Mouse (Mus musculus) kidney, embryonic 15.5 days (tissue): ENCODE results near the gene Kifc3. TPM values are rescaled to one million over a fixed set of nuclear protein-coding genes. Genes with fewer than 3 reads are reported as not detected.
"Not testable (repeated sequence)": the region's sequence is repeated elsewhere in the genome, so short reads cannot be mapped to it uniquely, and the experiment has no call there.

Source experiments
- ATAC-seq: fragments of 200-750 bp; cut with Nextera tagmentation; replicated peaks from 2 replicates; pipeline ENCODE4 v1.8.0; 2017; ENCODE audit warnings: moderate TSS enrichment; ENCODE audit not compliant: low FRiP score
- H3K27ac ChIP-seq: fragments of 300-500 bp; sonication (generic); 2 replicates; pipeline ENCODE4 v1.5.1; 2015; ENCODE audit warnings: mild to moderate bottlenecking, inconsistent platforms
- H3K27me3 ChIP-seq: fragments of 300-500 bp; sonication (generic); 2 replicates; pipeline ENCODE4 v1.6.1; 2015; ENCODE audit warnings: inconsistent platforms
- H3K36me3 ChIP-seq: fragments of 300-500 bp; sonication (generic); 2 replicates; pipeline ENCODE4 v1.6.1; 2015; ENCODE audit warnings: inconsistent platforms
- H3K4me1 ChIP-seq: fragments of 300-500 bp; sonication (generic); 2 replicates; pipeline ENCODE4 v1.6.1; 2015; ENCODE audit warnings: inconsistent platforms
- H3K4me2 ChIP-seq: fragments of 300-500 bp; sonication (generic); 2 replicates; pipeline ENCODE4 v1.6.1; 2015; ENCODE audit warnings: moderate library complexity, mild to moderate bottlenecking, inconsistent platforms
- H3K4me3 ChIP-seq: fragments of 300-500 bp; sonication (generic); replicated peaks from 2 replicates; pipeline ENCODE4 v1.5.1; 2015; ENCODE audit warnings: mild to moderate bottlenecking, inconsistent platforms
- H3K9ac ChIP-seq: fragments of 300-500 bp; sonication (generic); 2 replicates; pipeline ENCODE4 v1.6.1; 2015; ENCODE audit warnings: mild to moderate bottlenecking, inconsistent platforms
- H3K9me3 ChIP-seq: fragments of 300-500 bp; sonication (generic); replicated peaks from 2 replicates; pipeline ENCODE4 v1.6.1; 2016; ENCODE audit warnings: inconsistent platforms
- WGBS: fragments of 180-500 bp; shearing (Covaris S2); methylation state at CpG from one replicate; pipeline ENCODE4 v1.1.7; 2015; ENCODE audit warnings: mixed read lengths; 5-methylcytosine and 5-hydroxymethylcytosine counted together
- polyA plus RNA-seq: library from polyadenylated mRNA; unstranded; fragments of >200 nt; fragmentation: Nextera tagmentation; extraction: Ambion mirVana; gene quantifications from 2 replicates; pipeline ENCODE4 v1.2.1, GENCODE M21; 2015

Gene Kifc3
- 28.7 and 28.8 TPM in 2 replicates for polyA plus RNA-seq

DNA sequence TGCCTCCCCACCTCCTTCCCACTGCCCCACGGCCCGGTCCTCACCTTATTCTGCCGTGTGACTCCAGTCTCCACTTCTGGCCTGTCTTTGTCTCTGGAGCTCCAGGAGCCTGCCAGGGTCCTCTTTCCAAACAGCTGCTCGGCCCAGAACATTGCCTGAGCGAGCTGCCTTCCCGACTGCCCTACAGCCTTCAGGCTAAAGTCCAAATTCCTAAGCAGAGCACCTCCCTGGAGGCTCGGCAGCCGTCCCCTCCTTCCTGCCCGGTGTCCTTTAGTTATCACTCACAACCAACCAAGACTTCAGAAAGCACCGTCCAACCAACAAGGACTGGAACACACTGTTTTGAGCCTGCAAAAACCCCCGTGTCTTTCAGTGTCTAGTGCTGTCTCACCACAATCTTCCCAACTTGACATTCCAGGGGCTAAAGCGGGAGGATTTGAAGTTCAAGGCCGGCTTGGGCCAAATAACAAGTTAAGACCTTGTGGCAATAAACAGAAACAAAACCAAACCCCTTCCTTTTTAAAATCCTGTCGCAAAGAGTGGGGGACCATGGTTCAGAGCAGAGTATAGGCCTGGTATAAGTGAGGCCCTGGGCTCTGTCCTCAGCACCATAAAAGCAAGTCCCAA, at the start of gene Kifc3:
Gene Kifc3 (minus strand): TSS at position 164 of the 627 bp plus-strand sequence.
- peak; percentile 67 for ATAC-seq
- peaks cover 14% of the 10 kb centered on the region; the same call in 1 of the 2 replicates for H3K4me1 ChIP-seq
- H3K27ac ChIP-seq, result no peak within 1 kb of the TSS
- H3K9me3 ChIP-seq, result no peaks in the 10 kb centered on the region
- H3K4me3 ChIP-seq, result no peak within 1 kb of the TSS
- 0 out of 2 replicates have a peak within 1 kb of the TSS, but pooled peaks have one; percentile 5 for H3K4me2 ChIP-seq
- no peaks in the 10 kb centered on the region for H3K36me3 ChIP-seq
- 62% methylated on average over 14 of the region's 14 CpGs for WGBS
- H3K27me3 ChIP-seq, result peaks cover 4% of the 10 kb centered on the region; the same call in 1 of the 2 replicates
- no peak within 1 kb of the TSS for H3K9ac ChIP-seq

DNA sequence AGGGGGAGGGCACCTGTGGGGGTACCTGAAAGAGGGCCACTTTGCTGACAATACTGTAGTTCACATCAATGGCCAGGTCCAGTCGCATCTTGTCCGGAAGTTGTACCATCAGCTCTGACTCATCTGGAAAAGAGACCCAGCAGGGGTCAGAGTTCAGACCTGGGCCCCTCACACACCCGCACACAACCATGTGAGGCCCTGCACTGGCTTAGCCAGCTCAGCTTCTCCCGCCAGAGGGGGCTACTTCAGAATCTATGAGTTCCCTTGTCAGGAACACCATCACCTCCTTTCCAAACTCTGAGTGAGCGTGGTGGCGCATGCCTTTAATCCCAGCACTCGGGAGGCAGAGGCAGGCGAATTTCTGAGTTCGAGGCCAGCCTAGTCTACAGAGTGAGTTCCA, 49.4 kb upstream of the Kifc3 start:
- no peaks in the 10 kb centered on the region for H3K27me3 ChIP-seq
- no peaks in the 10 kb centered on the region for H3K36me3 ChIP-seq
- H3K4me2 ChIP-seq, result no peak overlapping the region
- ATAC-seq, result no peak
- no peaks in the 10 kb centered on the region for H3K9me3 ChIP-seq
- H3K27ac ChIP-seq, result no peak overlapping the region
- no peak overlapping the region for H3K9ac ChIP-seq
- H3K4me1 ChIP-seq, result no peaks in the 10 kb centered on the region
- H3K4me3 ChIP-seq, result no peak overlapping the region
- WGBS, result 64% methylated on average over 9 of the region's 9 CpGs

- Histone ChIP-seq H3K27me3 (no peaks in the 10 kb centered on the region), H3K36me3 (no peaks in the 10 kb centered on the region), H3K4me3 (no peak overlapping the region), H3K9ac (no peak overlapping the region), H3K9me3 (no peaks in the 10 kb centered on the region), H3K4me1 (peaks cover 7% of the 10 kb centered on the region; the same call in 1 of the 2 replicates), H3K27ac (no peak overlapping the region), H3K4me2 (no peak overlapping the region)
- 55% methylated on average over 4 of the region's 4 CpGs for WGBS
- ATAC-seq, result no peak
Observed at GRCm38 (mm10) chr8:95249847-95250246, 47.2 kb upstream of the Kifc3 start.

- no peak overlapping the region for H3K4me2 ChIP-seq
- peaks cover 23% of the 10 kb centered on the region for H3K4me1 ChIP-seq
- no peaks in the 10 kb centered on the region for H3K27me3 ChIP-seq
- 79% methylated on average over 5 of the region's 5 CpGs for WGBS
- H3K27ac ChIP-seq, result no peak overlapping the region
- H3K36me3 ChIP-seq, result no peaks in the 10 kb centered on the region
- H3K9me3 ChIP-seq, result no peaks in the 10 kb centered on the region
- ATAC-seq, result no peak
- no peak overlapping the region for H3K9ac ChIP-seq
- no peak overlapping the region for H3K4me3 ChIP-seq
Observed at GRCm38 (mm10) chr8:95247277-95247676, 44.7 kb upstream of the Kifc3 start.

DNA sequence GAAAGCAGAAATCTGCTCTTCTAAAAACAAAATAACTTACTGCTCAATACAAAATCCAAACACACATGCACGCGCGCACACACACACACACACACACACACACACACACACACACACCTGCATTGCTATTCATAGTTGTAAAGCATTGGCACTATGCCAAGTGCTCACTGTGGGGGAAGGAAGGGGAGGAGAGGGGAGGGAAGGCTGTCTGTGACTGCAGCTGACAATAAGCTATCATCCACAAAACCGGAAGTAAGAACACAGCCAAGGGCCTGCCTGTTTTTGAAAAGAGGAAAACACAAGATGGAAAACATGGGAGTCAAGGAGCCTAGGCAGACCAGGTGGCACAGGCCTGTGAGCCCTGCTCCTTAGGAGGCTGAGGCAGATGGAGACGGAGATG, 42.6 kb upstream of the Kifc3 start:
- 69% methylated on average over 5 of the region's 5 CpGs for WGBS
- Histone ChIP-seq H3K9ac (no peak overlapping the region), H3K9me3 (no peaks in the 10 kb centered on the region), H3K4me1 (peaks cover 23% of the 10 kb centered on the region), H3K4me2 (no peak overlapping the region), H3K27me3 (no peaks in the 10 kb centered on the region), H3K27ac (peak overlapping the region; percentile 52), H3K36me3 (no peaks in the 10 kb centered on the region), H3K4me3 (no peak overlapping the region)
- ATAC-seq, result 0 out of 2 replicates have a peak, but pooled peaks have one; percentile 41

DNA sequence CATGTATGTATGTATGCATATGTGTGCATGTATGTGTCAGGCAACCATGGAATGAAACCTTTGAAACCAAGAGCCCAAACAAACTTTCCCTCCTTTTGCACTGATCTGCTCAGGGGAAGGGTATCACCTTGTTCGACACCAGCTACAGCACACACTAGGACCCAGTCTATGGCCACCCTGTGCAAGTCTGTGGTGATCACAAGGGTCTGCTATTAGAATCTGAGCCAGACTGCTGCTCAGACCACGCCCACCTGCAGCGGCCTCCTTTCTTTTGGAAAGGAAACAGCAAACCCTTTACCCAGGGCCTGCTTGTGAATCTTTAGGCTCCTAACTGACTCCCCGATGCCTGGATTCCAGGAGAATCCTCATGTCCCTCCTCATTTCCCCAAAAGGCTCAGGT, 41.2 kb upstream of the Kifc3 start:
- 62% methylated on average over 4 of the region's 4 CpGs for WGBS

DNA sequence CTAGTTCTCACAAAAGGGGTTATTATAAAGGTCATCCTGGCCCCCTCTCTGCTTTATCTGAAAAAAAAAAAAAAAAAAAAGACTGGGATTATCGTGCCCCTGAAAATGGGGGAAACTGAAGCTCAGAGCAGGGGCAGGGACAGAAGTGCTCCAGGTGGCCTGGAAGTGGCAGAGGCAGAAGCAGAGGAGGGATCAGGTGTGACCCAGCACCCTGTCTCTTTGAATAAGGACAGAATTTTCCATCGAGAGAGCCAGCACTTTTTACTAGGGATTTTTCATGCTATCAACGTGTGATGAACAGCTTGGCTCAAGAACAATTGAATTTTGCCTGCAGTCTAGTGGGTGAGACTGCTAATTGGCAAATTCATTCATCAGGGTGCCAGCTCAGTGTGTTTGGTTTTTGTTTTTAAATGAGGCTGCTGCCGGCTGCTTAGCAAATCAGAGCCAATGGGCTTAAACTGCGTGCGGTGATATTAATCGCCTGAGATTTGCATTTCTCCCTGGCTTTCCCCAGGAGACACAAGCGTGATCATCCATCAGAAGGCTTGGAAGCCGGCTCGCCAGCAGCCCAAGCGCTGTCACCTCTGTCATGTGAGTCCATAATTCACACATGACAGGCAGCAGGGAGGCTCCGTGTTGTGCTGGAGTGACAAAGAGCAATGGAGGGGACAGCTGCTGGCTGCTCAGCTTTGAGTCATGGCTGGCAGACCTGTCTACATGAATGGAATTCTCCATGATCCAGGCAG, 40.4 kb upstream of the Kifc3 start:
- H3K27me3 ChIP-seq, result no peaks in the 10 kb centered on the region
- no peak overlapping the region for H3K4me2 ChIP-seq
- no peaks in the 10 kb centered on the region for H3K36me3 ChIP-seq
- H3K4me3 ChIP-seq, result no peak overlapping the region
- no peak overlapping the region for H3K27ac ChIP-seq
- no peak overlapping the region for H3K9ac ChIP-seq
- 23% methylated on average over 12 of the region's 12 CpGs for WGBS
- no peaks in the 10 kb centered on the region for H3K9me3 ChIP-seq
- ATAC-seq, result peak; percentile 64; the same call in 1 of the 2 replicates
- peaks cover 23% of the 10 kb centered on the region for H3K4me1 ChIP-seq

More for the DNA sequence above, 41.2 kb upstream of the Kifc3 start:
- Histone ChIP-seq H3K27me3 (no peaks in the 10 kb centered on the region), H3K27ac (no peak overlapping the region), H3K36me3 (no peaks in the 10 kb centered on the region), H3K4me2 (no peak overlapping the region), H3K9me3 (no peaks in the 10 kb centered on the region), H3K9ac (no peak overlapping the region), H3K4me1 (peaks cover 23% of the 10 kb centered on the region), H3K4me3 (no peak overlapping the region)
- no peak for ATAC-seq

DNA sequence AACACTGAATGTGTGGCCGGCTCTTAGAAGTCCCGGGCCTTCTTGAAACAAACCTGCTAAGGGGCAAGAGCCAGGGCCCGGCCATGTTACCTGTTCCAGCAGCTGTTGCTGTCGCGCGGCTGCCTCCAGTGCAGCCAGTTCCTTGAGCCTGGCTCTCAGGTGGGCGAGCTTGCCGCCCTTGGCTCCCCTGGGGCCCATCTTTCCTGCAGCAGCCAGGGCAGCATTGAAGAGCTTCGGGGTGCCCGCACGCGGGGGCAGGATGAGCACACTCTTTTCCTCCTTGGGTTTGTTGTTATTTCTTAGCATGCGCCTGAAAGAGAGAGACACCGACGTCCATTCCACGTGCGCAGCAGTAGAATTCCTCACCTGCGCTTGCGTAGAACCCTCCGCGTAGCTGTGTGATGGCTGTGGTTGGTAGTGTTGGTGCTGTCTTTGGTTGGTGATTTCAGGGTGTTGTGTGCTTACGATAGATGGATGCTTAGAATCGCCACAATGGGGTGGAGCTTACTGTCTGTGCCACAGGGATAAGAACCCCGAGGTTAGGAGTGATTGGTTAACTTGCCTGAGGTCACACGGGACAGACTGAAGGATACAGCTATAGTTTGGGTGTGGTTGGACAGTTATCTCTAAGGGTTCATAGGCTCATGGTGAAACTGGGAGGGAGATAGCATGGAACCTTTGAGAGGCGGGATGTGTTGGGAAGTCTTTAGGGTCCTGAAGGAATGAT, 39.6 kb upstream of the Kifc3 start:
- H3K27me3 ChIP-seq, result no peaks in the 10 kb centered on the region
- 89% methylated on average over 26 of the region's 26 CpGs for WGBS
- no peak overlapping the region for H3K9ac ChIP-seq
- no peak overlapping the region for H3K4me3 ChIP-seq
- no peaks in the 10 kb centered on the region for H3K36me3 ChIP-seq
- no peak overlapping the region for H3K27ac ChIP-seq
- H3K4me2 ChIP-seq, result no peak overlapping the region
- peaks cover 23% of the 10 kb centered on the region for H3K4me1 ChIP-seq
- no peaks in the 10 kb centered on the region for H3K9me3 ChIP-seq
- no peak for ATAC-seq

- ATAC-seq, result no peak
- Histone ChIP-seq H3K4me2 (no peak overlapping the region), H3K27me3 (no peaks in the 10 kb centered on the region), H3K4me1 (no peaks in the 10 kb centered on the region), H3K9me3 (no peaks in the 10 kb centered on the region), H3K27ac (no peak overlapping the region), H3K36me3 (no peaks in the 10 kb centered on the region), H3K4me3 (no peak overlapping the region), H3K9ac (no peak overlapping the region)
- 12% methylated on average over 3 of the region's 3 CpGs for WGBS
Observed at GRCm38 (mm10) chr8:95235683-95236082, 33.1 kb upstream of the Kifc3 start.

- H3K9ac ChIP-seq, H3K4me3 ChIP-seq, H3K9me3 ChIP-seq, ATAC-seq, H3K36me3 ChIP-seq, H3K27me3 ChIP-seq, H3K27ac ChIP-seq, H3K4me2 ChIP-seq: not testable (repeated sequence)
- peaks cover 11% of the 10 kb centered on the region; the same call in 1 of the 2 replicates for H3K4me1 ChIP-seq
- 90% methylated on average over 9 of the region's 9 CpGs for WGBS
Observed at GRCm38 (mm10) chr8:95230086-95230485, 27.5 kb upstream of the Kifc3 start.

DNA sequence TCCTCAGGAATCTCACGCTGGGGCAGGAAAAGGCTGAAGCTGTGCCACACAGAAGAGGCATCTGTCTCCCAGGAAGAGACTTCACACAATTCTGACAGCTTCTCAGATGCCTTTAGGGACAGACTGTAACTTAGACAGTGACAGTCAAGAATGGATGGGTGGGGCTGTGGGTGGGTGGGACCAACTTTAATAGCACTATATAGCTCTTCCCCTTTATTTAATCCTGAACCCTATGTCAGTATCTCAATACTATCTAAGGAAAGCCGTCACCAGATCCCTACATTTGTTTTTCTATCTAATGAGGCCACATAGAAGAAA, 24.5 kb upstream of the Kifc3 start:
- WGBS, result 26% methylated on average over 2 of the region's 2 CpGs
- H3K27ac ChIP-seq, result no peak overlapping the region

More for the DNA sequence above, 24.5 kb upstream of the Kifc3 start:
- no peaks in the 10 kb centered on the region for H3K27me3 ChIP-seq
- H3K9ac ChIP-seq, result no peak overlapping the region
- H3K36me3 ChIP-seq, result no peaks in the 10 kb centered on the region
- no peak overlapping the region for H3K4me2 ChIP-seq
- ATAC-seq, result no peak
- H3K4me1 ChIP-seq, result peaks cover 11% of the 10 kb centered on the region; the same call in 1 of the 2 replicates
- no peaks in the 10 kb centered on the region for H3K9me3 ChIP-seq
- no peak overlapping the region for H3K4me3 ChIP-seq
